Comparison of ENCODE assay signal across 16 mouse cellular contexts in the genomic region with DNA sequence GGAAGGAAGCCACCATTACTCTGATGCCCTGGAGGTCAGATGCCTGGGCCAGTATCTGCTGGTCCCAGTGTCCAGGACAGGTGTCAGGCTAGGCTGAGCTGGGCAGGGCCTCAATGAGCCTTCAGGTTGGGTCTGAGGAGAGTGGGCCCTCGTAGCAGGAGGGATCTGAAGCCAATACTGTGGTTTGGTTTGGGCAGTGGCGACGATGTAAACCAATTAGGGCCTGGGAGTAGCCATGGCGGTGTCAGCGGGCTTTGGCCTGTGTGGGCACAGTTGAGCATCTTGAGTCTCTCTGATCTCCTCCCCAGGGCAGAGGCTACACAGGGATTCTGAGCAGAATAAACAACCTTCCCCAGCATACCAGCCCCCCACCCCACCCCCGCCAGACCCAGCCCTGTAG.
"Had no signal": no experiment of that assay in that cellular context is flagged by ENCODE, and none has a peak within 500 bp of the region (broad histone marks: within the 10 kb centered on the region; RNA-seq: fewer than 3 reads in every experiment).

No protein-coding gene starts in this region.

- H3K9me3 ChIP-seq: intestine, embryonic 15.5 days; kidney, embryonic 15.5 days; liver, embryonic 15.5 days had no signal

- H3K27ac ChIP-seq: intestine, embryonic 15.5 days; kidney, embryonic 15.5 days; liver, embryonic 15.5 days had no signal

- ATAC-seq: intestine, embryonic 15.5 days; lung, postnatal 0 days had no signal

- H3K9ac ChIP-seq: intestine, embryonic 15.5 days; kidney, embryonic 15.5 days; liver, embryonic 15.5 days had no signal

- DNase-seq: kidney, adult 11 months; kidney, postnatal 14 days; kidney, postnatal 4 days; left cerebral cortex, postnatal 4 days; lung, adult 18-20 months; lung, postnatal 4 days; midbrain, embryonic 14.5 days; right cerebral cortex, adult 18-20 months; right cerebral cortex, postnatal 14 days; right cerebral cortex, postnatal 4 days; thymus, postnatal 25 days had no signal

- H3K4me1 ChIP-seq: intestine, embryonic 15.5 days; kidney, embryonic 15.5 days; liver, embryonic 15.5 days had no signal

- H3K4me3 ChIP-seq: intestine, embryonic 15.5 days; kidney, embryonic 15.5 days; liver, embryonic 15.5 days had no signal

- H3K36me3 ChIP-seq: intestine, embryonic 15.5 days; kidney, embryonic 15.5 days; liver, embryonic 15.5 days had no signal

- H3K27me3 ChIP-seq: intestine, embryonic 15.5 days; liver, embryonic 15.5 days had no signal

- H3K4me2 ChIP-seq: intestine, embryonic 15.5 days; kidney, embryonic 15.5 days; liver, embryonic 15.5 days; midbrain, embryonic 11.5 days had no signal
